7 mouse cellular contexts compared by ENCODE assay signal in genomic region chr4:45012105-45012975, GRCm38 (mm10). TPM values are rescaled to one million over a fixed set of nuclear protein-coding genes. Genes with fewer than 3 reads are reported as not detected.
DNase-seq lines count a peak whose midpoint lies in the region; ATAC-seq and TF ChIP-seq lines count a peak whose summit lies in the region.

Gene Zbtb5 (minus strand): TSS chr4:45012412.

- peak within 1 kb of the TSS; percentile 80 for H3K4me2 ChIP-seq in intestine, postnatal 0 days (replicated peaks; ENCODE audit: low read depth)
- peak within 1 kb of the TSS; percentile 76 for H3K4me2 ChIP-seq in midbrain, embryonic 12.5 days (replicated peaks)

- WGBS in embryonic facial prominence, embryonic 10.5 days = under 1% methylated on average over 63 of the region's 63 CpGs
- under 1% methylated on average over 62 of the region's 63 CpGs for WGBS in intestine, postnatal 0 days
- WGBS in midbrain, embryonic 12.5 days = under 1% methylated on average over 59 of the region's 63 CpGs
- under 1% methylated on average over 63 of the region's 63 CpGs for WGBS in small intestine, adult 2 months

- peak within 1 kb of the TSS; percentile 65 for H3K9ac ChIP-seq in intestine, postnatal 0 days (ENCODE audit: low read depth, low read length)
- H3K9ac ChIP-seq in midbrain, embryonic 12.5 days (replicated peaks) = peak within 1 kb of the TSS; percentile 87

- TF ChIP-seq POLR2A in small intestine, adult 2 months (IDR thresholded peaks at IDR 0.05; ENCODE audit: low read depth, low read length) = peak; percentile 39

- H3K27ac ChIP-seq in embryonic facial prominence, embryonic 10.5 days (replicated peaks) = peak within 1 kb of the TSS; percentile 93
- peak within 1 kb of the TSS; percentile 95 for H3K27ac ChIP-seq in intestine, postnatal 0 days (ENCODE audit: low read depth, low read length)
- H3K27ac ChIP-seq in midbrain, embryonic 12.5 days (replicated peaks) = peak within 1 kb of the TSS; percentile 96
- H3K27ac ChIP-seq in small intestine, adult 2 months (ENCODE audit: insufficient read depth, low read depth, low read length) = peak within 1 kb of the TSS; percentile 83

- ATAC-seq in intestine, postnatal 0 days = peak; percentile 97
- ATAC-seq in midbrain, embryonic 12.5 days (ENCODE audit: low FRiP score, low read depth) = peak; percentile 98

- no peaks in the 10 kb centered on the region for H3K27me3 ChIP-seq in embryonic facial prominence, embryonic 10.5 days (replicated peaks; ENCODE audit: low read depth, poor library complexity, severe bottlenecking)
- H3K27me3 ChIP-seq in intestine, postnatal 0 days (replicated peaks; ENCODE audit: control insufficient read depth, insufficient read depth, low read length) = no peaks in the 10 kb centered on the region
- no peaks in the 10 kb centered on the region for H3K27me3 ChIP-seq in midbrain, embryonic 12.5 days
- H3K27me3 ChIP-seq in small intestine, adult 2 months (ENCODE audit: control insufficient read depth, insufficient read depth, low read length) = no peaks in the 10 kb centered on the region

- H3K36me3 ChIP-seq in embryonic facial prominence, embryonic 10.5 days (replicated peaks) = peaks cover 5% of the 10 kb centered on the region; the same call in 1 of the 2 replicates
- H3K36me3 ChIP-seq in intestine, postnatal 0 days (ENCODE audit: control insufficient read depth, insufficient read depth) = no peaks in the 10 kb centered on the region
- H3K36me3 ChIP-seq in midbrain, embryonic 12.5 days = no peaks in the 10 kb centered on the region
- no peaks in the 10 kb centered on the region for H3K36me3 ChIP-seq in small intestine, adult 2 months (ENCODE audit: control insufficient read depth, insufficient read depth, low read length)

- no peak for TF ChIP-seq CTCF in intestine, postnatal 0 days (IDR thresholded peaks at IDR 0.05; ENCODE audit: low read depth)
- no peak for TF ChIP-seq CTCF in small intestine, adult 2 months (IDR thresholded peaks at IDR 0.05; ENCODE audit: extremely low read depth, insufficient read length, insufficient replicate concordance, low read depth, low read length)

- peak; percentile 98 for DNase-seq in adrenal gland, postnatal 10 days
- peak; percentile 99 for DNase-seq in embryonic facial prominence, embryonic 10.5 days (ENCODE audit: low spot score)
- peak; percentile 100 for DNase-seq in gonadal fat pad, adult 2 months (ENCODE audit: low read depth)
- peak; percentile 100 for DNase-seq in left cerebral cortex, postnatal 4 days

- intact Hi-C loops in left cerebral cortex, postnatal 4 days (cut with DNase I) = no loop called here

- H3K9me3 ChIP-seq in embryonic facial prominence, embryonic 10.5 days = no peaks in the 10 kb centered on the region
- H3K9me3 ChIP-seq in intestine, postnatal 0 days (ENCODE audit: control insufficient read depth) = no peaks in the 10 kb centered on the region
- no peaks in the 10 kb centered on the region for H3K9me3 ChIP-seq in midbrain, embryonic 12.5 days

- H3K4me1 ChIP-seq in embryonic facial prominence, embryonic 10.5 days = peaks cover 24% of the 10 kb centered on the region
- H3K4me1 ChIP-seq in intestine, postnatal 0 days (replicated peaks; ENCODE audit: control insufficient read depth, insufficient read depth, low read length) = 0 out of 2 replicates have a peak, but pooled peaks cover 5% of the 10 kb centered on the region
- H3K4me1 ChIP-seq in midbrain, embryonic 12.5 days = peaks cover 23% of the 10 kb centered on the region
- no peaks in the 10 kb centered on the region for H3K4me1 ChIP-seq in small intestine, adult 2 months (ENCODE audit: control insufficient read depth, insufficient read depth, insufficient read length, low read length)

- peak within 1 kb of the TSS; percentile 74 for H3K4me3 ChIP-seq in embryonic facial prominence, embryonic 10.5 days
- H3K4me3 ChIP-seq in intestine, postnatal 0 days (ENCODE audit: low read depth, low read length) = peak within 1 kb of the TSS; percentile 87
- peak within 1 kb of the TSS; percentile 81 for H3K4me3 ChIP-seq in midbrain, embryonic 12.5 days
- H3K4me3 ChIP-seq in small intestine, adult 2 months (ENCODE audit: low read depth, low read length) = peak within 1 kb of the TSS; percentile 81

RNA-seq across cellular contexts. Expression of gene Zbtb5, which starts in this region (rescaled TPM):
- total RNA-seq in adrenal gland, postnatal 10 days (2021) = 10 to 100 TPM; 11.5 to 17.6 TPM
- polyA plus RNA-seq in embryonic facial prominence, embryonic 10.5 days (2016; fragmentation: Nextera tagmentation; extraction: Ambion mirVana) = 37.8 and 40.0 TPM in 2 replicates
- 12.1 and 12.9 TPM in 2 replicates for polyA plus RNA-seq in gonadal fat pad, adult 2 months (2012; rRNA removed)
- polyA plus RNA-seq in intestine, postnatal 0 days (2015; fragmentation: Nextera tagmentation; extraction: Ambion mirVana) = 8.5 TPM in 2 replicates
- 10 to 100 TPM; 30.9 to 33.0 TPM for total RNA-seq in left cerebral cortex, postnatal 4 days (2021)
- polyA plus RNA-seq in midbrain, embryonic 12.5 days (2016; fragmentation: Nextera tagmentation; extraction: Ambion mirVana) = 49.7 TPM in 2 replicates
- polyA plus RNA-seq in small intestine, adult 2 months (2012; rRNA removed) = 2.0 and 6.3 TPM in 2 replicates

Comparison
In these comparisons a context has a peak if more than half of its experiments do, and no peak if none do; other contexts are left out.
1. Peak in every context shown above with its lines: DNase-seq, ATAC-seq, H3K4me3 ChIP-seq and H3K27ac ChIP-seq.